Mouse (Mus musculus) layer of hippocampus, adult 6 months (tissue): Measurements from ENCODE around the gene Wdr45. TPM values are rescaled to one million over a fixed set of nuclear protein-coding genes. Genes with fewer than 3 reads are reported as not detected.

Experiments
- long read RNA-seq, 2 experiments: library from polyadenylated mRNA; unstranded; transcript quantifications; one replicate each; pipeline ENCODE4 v2.0.0; 2019 to 2020
- polyA plus RNA-seq: library from polyadenylated mRNA; unstranded; fragments of <200 nt; fragmentation: Nextera tagmentation; gene quantifications from 2 replicates; pipeline ENCODE4 v1.2.3, GENCODE M21; 2021

Wdr45 gene
- polyA plus RNA-seq = 28.9 and 30.9 TPM in 2 replicates
- long read RNA-seq, experiment 1, transcript Wdr45-201 (11 exons, 1,609 nt) = major isoform, 25 of 40 reads
- long read RNA-seq, experiment 1, partial matches to known transcripts = 4 of 40 reads
- long read RNA-seq, experiment 1, other reads (novel, unspliced or antisense) = 6 of 40 reads
- long read RNA-seq, experiment 2, transcript Wdr45-203 (11 exons, 1,510 nt) = minor isoform, 5 of 59 reads
- long read RNA-seq, experiment 2, transcript Wdr45-201 (11 exons, 1,609 nt) = major isoform, 27 of 59 reads
- long read RNA-seq, experiment 2, partial matches to known transcripts = 4 of 59 reads
- long read RNA-seq, experiment 2, other reads (novel, unspliced or antisense) = 19 of 59 reads

GRCm38 (mm10) chrX:7714135-7714899 is at the start of gene Wdr45:
TSS of gene Wdr45 (plus strand) at chrX:7714333.

GRCm38 (mm10) chrX:7670921-7671623 is 43.1 kb upstream of the Wdr45 start, which contains the start of gene Plp2:
TSS of gene Plp2 (minus strand) at chrX:7671390.

GRCm38 (mm10) chrX:7680864-7681263 is 33.3 kb upstream of the Wdr45 start, which contains the start of gene Magix:
TSS of gene Magix (minus strand) at chrX:7681251.

GRCm38 (mm10) chrX:7696954-7697381 is 17.2 kb upstream of the Wdr45 start, which contains the start of gene Gpkow:
TSS of gene Gpkow (plus strand) at chrX:7697131.

GRCm38 (mm10) chrX:7721514-7722281 is 7.6 kb downstream of the Wdr45 start, which contains the start of gene Gm45208:
TSS of gene Gm45208 (plus strand) at chrX:7722245.

GRCm38 (mm10) chrX:7728215-7728921 is 14.2 kb downstream of the Wdr45 start, which contains the start of gene Praf2:
TSS of gene Praf2 (plus strand) at chrX:7728439.

GRCm38 (mm10) chrX:7750432-7751116 is 36.4 kb downstream of the Wdr45 start, which contains the start of gene Ccdc120:
TSS of gene Ccdc120 (minus strand) at chrX:7750905.

GRCm38 (mm10) chrX:7762137-7762920 is 48.2 kb downstream of the Wdr45 start, which contains the start of gene Tfe3:
TSS of gene Tfe3 (plus strand) at chrX:7762560.

Other genes with a start within 250 kb of the Wdr45 start
- gene Foxp3, start 140.7 kb upstream of the Wdr45 start, polyA plus RNA-seq = not detected in 2 replicates
- gene Ppp1r3f, start 140.1 kb upstream of the Wdr45 start, polyA plus RNA-seq = 3.3 and 3.8 TPM in 2 replicates
- 21.7 and 24.5 TPM in 2 replicates for gene Ccdc22, start 108.8 kb upstream of the Wdr45 start, polyA plus RNA-seq
- not detected in 2 replicates for gene Cacna1f, start 107.2 kb upstream of the Wdr45 start, polyA plus RNA-seq
- 165 and 181 TPM in 2 replicates for gene Syp, start 75.9 kb upstream of the Wdr45 start, polyA plus RNA-seq
- gene Prickle3, start 57.1 kb upstream of the Wdr45 start, polyA plus RNA-seq = 0.54 and 0.60 TPM in 2 replicates
- gene Plp2, start 42.9 kb upstream of the Wdr45 start, polyA plus RNA-seq = 10.2 and 14.4 TPM in 2 replicates
- gene Magix, start 33.1 kb upstream of the Wdr45 start, polyA plus RNA-seq = 0.14 and 0.18 TPM in 2 replicates
- gene Gpkow, start 17.2 kb upstream of the Wdr45 start, polyA plus RNA-seq = 18.4 and 19.5 TPM in 2 replicates
- gene Gm45208, start 7.9 kb downstream of the Wdr45 start, polyA plus RNA-seq = 0.30 TPM in 1 of 2 replicates, not detected in the other
- gene Praf2, start 14.1 kb downstream of the Wdr45 start, polyA plus RNA-seq = 135 and 140 TPM in 2 replicates
- 5.8 and 7.6 TPM in 2 replicates for gene Ccdc120, start 36.6 kb downstream of the Wdr45 start, polyA plus RNA-seq
- gene Tfe3, start 48.2 kb downstream of the Wdr45 start, polyA plus RNA-seq = 7.6 and 8.5 TPM in 2 replicates
- gene Gripap1, start 75.4 kb downstream of the Wdr45 start, polyA plus RNA-seq = 29.8 and 34.6 TPM in 2 replicates
- 4.7 and 5.2 TPM in 2 replicates for gene Kcnd1, start 108.0 kb downstream of the Wdr45 start, polyA plus RNA-seq
- gene Otud5, start 127.0 kb downstream of the Wdr45 start, polyA plus RNA-seq = 5.8 and 6.1 TPM in 2 replicates
- 36.8 and 47.0 TPM in 2 replicates for gene Pim2, start 163.9 kb downstream of the Wdr45 start, polyA plus RNA-seq
- 20.7 and 23.1 TPM in 2 replicates for gene Slc35a2, start 169.7 kb downstream of the Wdr45 start, polyA plus RNA-seq
- gene Pqbp1, start 184.9 kb downstream of the Wdr45 start, polyA plus RNA-seq = 76.7 and 79.2 TPM in 2 replicates
- 49.4 and 51.9 TPM in 2 replicates for gene Timm17b, start 185.0 kb downstream of the Wdr45 start, polyA plus RNA-seq
- not detected in 2 replicates for gene Gm10491, start 193.5 kb downstream of the Wdr45 start, polyA plus RNA-seq
- gene Gm10490, start 195.2 kb downstream of the Wdr45 start, polyA plus RNA-seq = not detected in 2 replicates
- 450 and 585 TPM in 2 replicates for gene Pcsk1n, start 205.5 kb downstream of the Wdr45 start, polyA plus RNA-seq
- gene Eras, start 214.3 kb downstream of the Wdr45 start, polyA plus RNA-seq = not detected in 2 replicates
- gene Hdac6, start 233.6 kb downstream of the Wdr45 start, polyA plus RNA-seq = 9.5 and 10.1 TPM in 2 replicates